Mouse (Mus musculus): ENCODE data around the gene Nme7.

DNA sequence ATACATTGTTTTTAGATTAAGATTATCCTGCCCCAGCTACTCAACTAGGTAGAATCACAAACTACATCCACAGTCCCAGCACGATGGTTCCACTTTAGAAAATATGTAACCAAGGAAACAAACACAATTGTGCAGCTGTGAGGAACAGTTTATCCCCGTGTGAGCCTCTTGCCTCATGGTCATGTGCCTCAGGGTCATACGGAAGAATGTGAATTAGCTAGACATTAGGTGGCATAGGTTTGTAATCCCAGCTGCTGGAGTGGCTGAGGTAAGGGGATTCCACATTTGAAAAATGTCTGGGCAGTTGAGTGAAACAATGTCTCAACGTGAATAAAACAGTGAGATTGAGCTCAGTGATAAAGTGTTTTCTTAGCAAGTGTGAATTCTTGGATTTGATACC lies 93.8 kb downstream of the Nme7 start:
- no peak for TF ChIP-seq GATA1 (IDR thresholded peaks at IDR 0.05; ENCODE audit: borderline replicate concordance, low read length)
- no peak for TF ChIP-seq FLI1 (IDR thresholded peaks at IDR 0.05; ENCODE audit: low read length)
